Mouse (Mus musculus): ENCODE data around the gene Esrrg.

GRCm38 (mm10) chr1:187706046-187706445 lies 97.5 kb downstream of the Esrrg start:
- no peak for TF ChIP-seq CTCF (conservative IDR thresholded peaks at IDR 0.05; ENCODE audit: low read length)
- no peak for TF ChIP-seq NANOG (IDR thresholded peaks at IDR 0.05; ENCODE audit: borderline replicate concordance, low read length)
- TF ChIP-seq POU5F1 (IDR thresholded peaks at IDR 0.05; ENCODE audit: borderline replicate concordance, low read length) = no peak

All from E14TG2a.4 (cell line).